Comparison of ENCODE assay signal across 7 mouse cellular contexts in the genomic region with DNA sequence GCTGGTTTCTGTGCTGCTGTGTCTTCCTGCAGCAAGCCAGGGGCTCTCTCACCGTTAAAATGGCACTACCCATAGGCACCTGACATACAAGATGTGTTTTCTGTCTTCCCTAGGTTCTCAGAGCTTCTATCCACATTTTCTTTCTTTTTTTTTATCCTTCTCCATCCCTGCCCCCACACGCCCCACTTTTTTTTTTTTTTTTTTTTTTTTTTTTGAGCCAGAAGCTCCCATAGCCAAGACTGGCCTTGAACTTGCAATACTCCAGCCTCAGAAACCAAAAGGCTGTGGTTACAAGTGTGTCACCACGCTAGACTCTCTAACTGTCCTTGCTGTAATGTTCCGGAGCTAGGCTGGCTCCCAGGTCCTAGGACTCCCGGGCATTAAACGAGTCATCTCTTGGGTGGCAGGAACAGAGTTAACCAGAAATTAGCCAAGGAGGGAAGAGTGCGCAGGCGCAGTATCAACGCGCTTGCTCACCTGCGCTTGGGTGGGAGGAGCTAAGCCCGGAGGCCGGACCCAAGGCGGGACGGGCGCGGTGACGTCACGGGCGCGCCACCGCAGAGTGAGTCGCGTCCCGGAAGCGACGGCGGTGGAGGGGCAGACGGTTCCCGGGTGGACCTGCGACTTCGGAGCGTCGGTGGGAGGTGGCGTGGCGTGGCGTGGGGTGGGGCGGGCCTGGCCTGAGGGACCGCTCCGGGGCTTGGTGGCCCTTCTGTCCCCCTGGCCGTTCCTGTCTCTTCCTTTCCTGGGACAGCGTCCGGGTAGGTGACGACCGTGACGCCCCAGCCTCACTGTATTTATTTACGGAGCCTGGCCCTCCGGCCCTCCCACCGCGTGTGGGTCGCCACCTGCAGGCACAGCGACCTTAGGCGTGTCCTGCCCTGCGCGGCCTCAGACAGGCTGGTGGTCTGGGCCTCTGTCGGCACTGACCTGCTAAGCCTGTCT. TPM values are rescaled to one million over a fixed set of nuclear protein-coding genes. Genes with fewer than 3 reads are reported as not detected.
DNase-seq lines count a peak whose midpoint lies in the region; ATAC-seq and TF ChIP-seq lines count a peak whose summit lies in the region.

No protein-coding gene starts in this region.

- TF ChIP-seq CTCF in kidney, adult 2 months (conservative IDR thresholded peaks at IDR 0.05; ENCODE audit: insufficient read depth, insufficient read length, low read depth, low read length): no peak
- no peak for TF ChIP-seq CTCF in spleen, adult 2 months (IDR thresholded peaks at IDR 0.05; ENCODE audit: extremely low read depth, insufficient read depth, insufficient read length, insufficient replicate concordance)

- H3K4me3 ChIP-seq in embryonic facial prominence, embryonic 12.5 days: peak overlapping the region; percentile 98
- H3K4me3 ChIP-seq in kidney, adult 2 months (ENCODE audit: insufficient read depth, low read depth, low read length): peak overlapping the region; percentile 68
- peak overlapping the region; percentile 91 for H3K4me3 ChIP-seq in limb, embryonic 12.5 days (replicated peaks)
- peak overlapping the region; percentile 83 for H3K4me3 ChIP-seq in midbrain, embryonic 15.5 days
- peak overlapping the region; percentile 81 for H3K4me3 ChIP-seq in spleen, adult 2 months (ENCODE audit: extremely low read depth, insufficient read depth, insufficient read length)

- 2% methylated on average over 54 of the region's 56 CpGs for WGBS in embryonic facial prominence, embryonic 12.5 days
- WGBS in kidney, adult 2 months: 2% methylated on average over 55 of the region's 56 CpGs
- 2% methylated on average over 56 of the region's 56 CpGs for WGBS in limb, embryonic 12.5 days
- 2% methylated on average over 53 of the region's 56 CpGs for WGBS in midbrain, embryonic 15.5 days
- WGBS in spleen, adult 2 months: 2% methylated on average over 49 of the region's 56 CpGs

- 0 out of 2 replicates have a peak overlapping the region, but pooled peaks have one; percentile 30 for H3K27ac ChIP-seq in embryonic facial prominence, embryonic 12.5 days
- H3K27ac ChIP-seq in kidney, adult 2 months (ENCODE audit: insufficient read depth, low read depth, low read length): no peak overlapping the region
- H3K27ac ChIP-seq in limb, embryonic 12.5 days: 0 out of 2 replicates have a peak overlapping the region, but pooled peaks have one; percentile 37
- peak overlapping the region; percentile 60 for H3K27ac ChIP-seq in midbrain, embryonic 15.5 days
- peak overlapping the region; percentile 61 for H3K27ac ChIP-seq in spleen, adult 2 months (ENCODE audit: insufficient read depth, low read length)

- H3K4me2 ChIP-seq in embryonic facial prominence, embryonic 12.5 days (replicated peaks): peak overlapping the region; percentile 93
- peak overlapping the region; percentile 86 for H3K4me2 ChIP-seq in limb, embryonic 12.5 days
- H3K4me2 ChIP-seq in midbrain, embryonic 15.5 days: peak overlapping the region; percentile 90

- no peaks in the 10 kb centered on the region for H3K9me3 ChIP-seq in embryonic facial prominence, embryonic 12.5 days
- H3K9me3 ChIP-seq in limb, embryonic 12.5 days: no peaks in the 10 kb centered on the region
- H3K9me3 ChIP-seq in midbrain, embryonic 15.5 days: no peaks in the 10 kb centered on the region

- peak; percentile 94 for DNase-seq in adrenal gland, postnatal 25 days
- peak; percentile 91 to 94 for DNase-seq in heart, adult 18-20 months
- DNase-seq in kidney, adult 2 months: peak; percentile 97
- DNase-seq in spleen, adult 2 months (ENCODE audit: low read depth in 1 of 2, low spot score in 2 of 2): peak; percentile 86 to 95

- no peaks in the 10 kb centered on the region for H3K36me3 ChIP-seq in embryonic facial prominence, embryonic 12.5 days
- no peaks in the 10 kb centered on the region for H3K36me3 ChIP-seq in kidney, adult 2 months (ENCODE audit: control insufficient read depth, insufficient read depth, low read length)
- H3K36me3 ChIP-seq in limb, embryonic 12.5 days: no peaks in the 10 kb centered on the region
- H3K36me3 ChIP-seq in midbrain, embryonic 15.5 days (replicated peaks): no peaks in the 10 kb centered on the region
- H3K36me3 ChIP-seq in spleen, adult 2 months (ENCODE audit: control insufficient read depth, insufficient read depth, low read length): no peaks in the 10 kb centered on the region

- H3K27me3 ChIP-seq in embryonic facial prominence, embryonic 12.5 days: peaks cover 19% of the 10 kb centered on the region
- no peaks in the 10 kb centered on the region for H3K27me3 ChIP-seq in kidney, adult 2 months (replicated peaks; ENCODE audit: control insufficient read depth, insufficient read depth, low read length)
- peaks cover 27% of the 10 kb centered on the region for H3K27me3 ChIP-seq in limb, embryonic 12.5 days
- H3K27me3 ChIP-seq in midbrain, embryonic 15.5 days (replicated peaks): peaks cover 25% of the 10 kb centered on the region
- no peaks in the 10 kb centered on the region for H3K27me3 ChIP-seq in spleen, adult 2 months (ENCODE audit: control insufficient read depth, insufficient read depth, low read length)

- peak; percentile 79 for ATAC-seq in embryonic facial prominence, embryonic 12.5 days (ENCODE audit: insufficient number of reproducible peaks, insufficient read depth, low FRiP score, low TSS enrichment)
- peak; percentile 82 for ATAC-seq in limb, embryonic 12.5 days (ENCODE audit: insufficient number of reproducible peaks, insufficient read depth, low FRiP score, low TSS enrichment, low read depth)
- ATAC-seq in midbrain, embryonic 15.5 days (replicated peaks): peak; percentile 94

- peak; percentile 67 for TF ChIP-seq POLR2A in kidney, adult 2 months (IDR thresholded peaks at IDR 0.05; ENCODE audit: low read depth, low read length)
- TF ChIP-seq POLR2A in spleen, adult 2 months (IDR thresholded peaks at IDR 0.05; ENCODE audit: low read depth, low read length): peak; percentile 89

- H3K9ac ChIP-seq in embryonic facial prominence, embryonic 12.5 days: peak overlapping the region; percentile 92
- H3K9ac ChIP-seq in limb, embryonic 12.5 days (replicated peaks): peak overlapping the region; percentile 85
- peak overlapping the region; percentile 83 for H3K9ac ChIP-seq in midbrain, embryonic 15.5 days

- peaks cover 10% of the 10 kb centered on the region for H3K4me1 ChIP-seq in embryonic facial prominence, embryonic 12.5 days
- peaks cover 11% of the 10 kb centered on the region for H3K4me1 ChIP-seq in kidney, adult 2 months (ENCODE audit: control insufficient read depth, insufficient read depth, low read length)
- peaks cover 12% of the 10 kb centered on the region for H3K4me1 ChIP-seq in limb, embryonic 12.5 days (replicated peaks)
- H3K4me1 ChIP-seq in midbrain, embryonic 15.5 days: peaks cover 24% of the 10 kb centered on the region
- H3K4me1 ChIP-seq in spleen, adult 2 months (ENCODE audit: control insufficient read depth, insufficient read depth, insufficient read length): peaks cover 9% of the 10 kb centered on the region; the same call in 1 of the 2 replicates

RNA-seq across cellular contexts. Expression of gene Zfyve27, which starts 6.5 kb away (rescaled TPM):
- 51.8 and 73.5 TPM in 2 replicates for total RNA-seq in adrenal gland, postnatal 25 days (2021)
- 32.5 and 36.5 TPM in 2 replicates for polyA plus RNA-seq in embryonic facial prominence, embryonic 12.5 days (2016; fragmentation: Nextera tagmentation; extraction: Ambion mirVana)
- total RNA-seq in heart, adult 18-20 months (2021): 10 to 100 TPM; 17.3 to 21.3 TPM
- 30.7 and 32.6 TPM in 2 replicates for polyA plus RNA-seq in kidney, adult 2 months (2012; rRNA removed)
- 28.2 and 33.7 TPM in 2 replicates for polyA plus RNA-seq in limb, embryonic 12.5 days (2016; fragmentation: Nextera tagmentation; extraction: Ambion mirVana)
- polyA plus RNA-seq in midbrain, embryonic 15.5 days (2015; fragmentation: Nextera tagmentation; extraction: Ambion mirVana): 70.3 and 74.2 TPM in 2 replicates
- polyA plus RNA-seq in spleen, adult 2 months (2012; rRNA removed): 49.4 and 49.5 TPM in 2 replicates

RNA-seq across cellular contexts. Expression of gene Marveld1, which starts 23.1 kb away (rescaled TPM):
- 40.4 and 45.0 TPM in 2 replicates for total RNA-seq in adrenal gland, postnatal 25 days (2021)
- polyA plus RNA-seq in embryonic facial prominence, embryonic 12.5 days (2016; fragmentation: Nextera tagmentation; extraction: Ambion mirVana): 10.8 and 16.8 TPM in 2 replicates
- total RNA-seq in heart, adult 18-20 months (2021): 10 to 100 TPM; 19.1 to 21.1 TPM
- 44.6 and 53.2 TPM in 2 replicates for polyA plus RNA-seq in kidney, adult 2 months (2012; rRNA removed)
- polyA plus RNA-seq in limb, embryonic 12.5 days (2016; fragmentation: Nextera tagmentation; extraction: Ambion mirVana): 9.7 and 17.2 TPM in 2 replicates
- 2.9 and 4.6 TPM in 2 replicates for polyA plus RNA-seq in midbrain, embryonic 15.5 days (2015; fragmentation: Nextera tagmentation; extraction: Ambion mirVana)
- 52.6 and 76.5 TPM in 2 replicates for polyA plus RNA-seq in spleen, adult 2 months (2012; rRNA removed)

RNA-seq across cellular contexts. Expression of gene Sfrp5, which starts 31.8 kb away (rescaled TPM):
- total RNA-seq in adrenal gland, postnatal 25 days (2021): 1.1 and 1.8 TPM in 2 replicates
- 2.9 and 3.8 TPM in 2 replicates for polyA plus RNA-seq in embryonic facial prominence, embryonic 12.5 days (2016; fragmentation: Nextera tagmentation; extraction: Ambion mirVana)
- 1 to 10 TPM; 5.6 to 5.8 TPM for total RNA-seq in heart, adult 18-20 months (2021)
- polyA plus RNA-seq in kidney, adult 2 months (2012; rRNA removed): 3.6 and 4.8 TPM in 2 replicates
- polyA plus RNA-seq in limb, embryonic 12.5 days (2016; fragmentation: Nextera tagmentation; extraction: Ambion mirVana): 0.53 and 0.54 TPM in 2 replicates
- polyA plus RNA-seq in midbrain, embryonic 15.5 days (2015; fragmentation: Nextera tagmentation; extraction: Ambion mirVana): 1.1 and 1.3 TPM in 2 replicates
- 0.19 and 0.28 TPM in 2 replicates for polyA plus RNA-seq in spleen, adult 2 months (2012; rRNA removed)

RNA-seq across cellular contexts. Expression of gene Avpi1, which starts 41.4 kb away (rescaled TPM):
- 74.4 and 98.1 TPM in 2 replicates for total RNA-seq in adrenal gland, postnatal 25 days (2021)
- 22.7 and 26.1 TPM in 2 replicates for polyA plus RNA-seq in embryonic facial prominence, embryonic 12.5 days (2016; fragmentation: Nextera tagmentation; extraction: Ambion mirVana)
- total RNA-seq in heart, adult 18-20 months (2021): 10 to 100 TPM; 10.1 to 12.4 TPM
- 17.5 and 19.5 TPM in 2 replicates for polyA plus RNA-seq in kidney, adult 2 months (2012; rRNA removed)
- polyA plus RNA-seq in limb, embryonic 12.5 days (2016; fragmentation: Nextera tagmentation; extraction: Ambion mirVana): 22.6 and 26.3 TPM in 2 replicates
- 6.3 and 7.3 TPM in 2 replicates for polyA plus RNA-seq in midbrain, embryonic 15.5 days (2015; fragmentation: Nextera tagmentation; extraction: Ambion mirVana)
- 13.4 and 18.2 TPM in 2 replicates for polyA plus RNA-seq in spleen, adult 2 months (2012; rRNA removed)
